Mouse (Mus musculus) kidney, adult 8-10 months (tissue): ENCODE results near the gene Crtc3.

ENCODE experiments used
- DNase-seq, 2 experiments: peaks; one replicate each; pipeline ENCODE4 v3.0.0; 2022

The Crtc3 gene

GRCm38 (mm10) chr7:80688556-80689220 lies at the start of gene Crtc3:
Gene Crtc3 (minus strand): TSS chr7:80688877.
- DNase-seq, result peak; percentile 52 to 54

- no peak for DNase-seq
Observed at GRCm38 (mm10) chr7:80736199-80736598, 47.5 kb upstream of the Crtc3 start.

- no peak for DNase-seq
Observed at GRCm38 (mm10) chr7:80732986-80733385, 44.3 kb upstream of the Crtc3 start.

GRCm38 (mm10) chr7:80729662-80730061 lies 41.0 kb upstream of the Crtc3 start:
- DNase-seq, result peak; percentile 13 to 71

GRCm38 (mm10) chr7:80721041-80721440 lies 32.4 kb upstream of the Crtc3 start:
- no peak for DNase-seq

GRCm38 (mm10) chr7:80719582-80719981 lies 30.9 kb upstream of the Crtc3 start:
- no peak for DNase-seq

- DNase-seq, result no peak
Observed at GRCm38 (mm10) chr7:80719038-80719437, 30.4 kb upstream of the Crtc3 start.

- DNase-seq, result no peak
Observed at GRCm38 (mm10) chr7:80718471-80718870, 29.8 kb upstream of the Crtc3 start.

GRCm38 (mm10) chr7:80716758-80717157 lies 28.1 kb upstream of the Crtc3 start:
- no peak for DNase-seq

GRCm38 (mm10) chr7:80715306-80715705 lies 26.6 kb upstream of the Crtc3 start:
- no peak for DNase-seq

GRCm38 (mm10) chr7:80711496-80711895 lies 22.8 kb upstream of the Crtc3 start:
- DNase-seq, result no peak

- DNase-seq, result no peak
Observed at GRCm38 (mm10) chr7:80710333-80710732, 21.7 kb upstream of the Crtc3 start.

GRCm38 (mm10) chr7:80704066-80704465 lies 15.4 kb upstream of the Crtc3 start:
- DNase-seq, result no peak

- DNase-seq, result no peak
Observed at GRCm38 (mm10) chr7:80702510-80702909, 13.8 kb upstream of the Crtc3 start.

GRCm38 (mm10) chr7:80699709-80700108 lies 11.0 kb upstream of the Crtc3 start:
- DNase-seq, result no peak

- DNase-seq, result no peak
Observed at GRCm38 (mm10) chr7:80698940-80699339, 10.3 kb upstream of the Crtc3 start.

- DNase-seq, result no peak
Observed at GRCm38 (mm10) chr7:80697859-80698258, 9.2 kb upstream of the Crtc3 start.

GRCm38 (mm10) chr7:80696903-80697302 lies 8.2 kb upstream of the Crtc3 start:
- no peak for DNase-seq

- no peak for DNase-seq
Observed at GRCm38 (mm10) chr7:80696334-80696733, 7.7 kb upstream of the Crtc3 start.

GRCm38 (mm10) chr7:80692472-80692871 lies 3.8 kb upstream of the Crtc3 start:
- no peak for DNase-seq

- DNase-seq, result no peak
Observed at GRCm38 (mm10) chr7:80691131-80691530, 2.5 kb upstream of the Crtc3 start.

- peak in 1 of 2 experiments; percentile 4 for DNase-seq
Observed at GRCm38 (mm10) chr7:80689221-80689591, 529 bp upstream of the Crtc3 start.

GRCm38 (mm10) chr7:80687721-80688555 lies 739 bp downstream of the Crtc3 start:
- peak; percentile 38 to 48 for DNase-seq

GRCm38 (mm10) chr7:80685639-80686038 lies 3.0 kb downstream of the Crtc3 start:
- DNase-seq, result no peak
